Mouse (Mus musculus): ENCODE data around the gene Nav2. TPM values are rescaled to one million over a fixed set of nuclear protein-coding genes. Genes with fewer than 3 reads are reported as not detected.

The Nav2 gene
- polyA plus RNA-seq, 1 experiment from 2014 or later, result 34.2 TPM

DNA sequence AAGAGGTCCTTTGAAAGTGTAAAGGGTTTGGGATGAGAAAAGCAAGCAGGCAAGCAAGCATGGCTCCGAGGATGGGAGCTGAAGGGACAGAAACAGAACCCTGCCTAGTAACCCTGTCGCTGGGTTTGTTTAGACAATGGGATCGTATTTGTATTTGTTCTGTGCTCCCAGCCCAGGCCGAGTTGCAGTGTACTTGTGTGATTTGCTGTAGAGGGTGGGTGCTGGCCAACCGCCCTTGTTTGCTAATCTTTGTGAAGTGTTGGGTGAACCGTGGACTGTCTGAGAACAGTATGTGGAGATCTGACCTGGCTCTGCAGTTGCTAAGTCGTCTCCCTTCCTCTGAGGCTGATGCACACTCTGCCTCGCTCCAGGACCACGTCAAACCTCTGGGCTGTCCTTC, 253.6 kb downstream of the Nav2 start:
- H3K9ac ChIP-seq (ENCODE audit: low read length), result peak overlapping the region; percentile 33; the same call in 1 of the 2 replicates
- 19% methylated on average over 9 of the region's 9 CpGs for WGBS
- peak overlapping the region; percentile 32 for H3K4me2 ChIP-seq (ENCODE audit: low read depth, low read length)
- no peaks in the 10 kb centered on the region for H3K27me3 ChIP-seq (ENCODE audit: control insufficient read depth, insufficient read depth, low read length)
- no peak overlapping the region for H3K4me3 ChIP-seq (ENCODE audit: low read length)
- H3K9me3 ChIP-seq (replicated peaks; ENCODE audit: control insufficient read depth, low read length), result no peaks in the 10 kb centered on the region
- no peaks in the 10 kb centered on the region for H3K36me3 ChIP-seq (ENCODE audit: control insufficient read depth, insufficient read depth)
- no peak for ATAC-seq (replicated peaks; ENCODE audit: extremely low read depth, insufficient read depth, low FRiP score)
- H3K27ac ChIP-seq (ENCODE audit: low read length), result peak overlapping the region; percentile 26
- H3K4me1 ChIP-seq (ENCODE audit: control insufficient read depth, insufficient read depth, low read length), result peaks cover 57% of the 10 kb centered on the region

DNA sequence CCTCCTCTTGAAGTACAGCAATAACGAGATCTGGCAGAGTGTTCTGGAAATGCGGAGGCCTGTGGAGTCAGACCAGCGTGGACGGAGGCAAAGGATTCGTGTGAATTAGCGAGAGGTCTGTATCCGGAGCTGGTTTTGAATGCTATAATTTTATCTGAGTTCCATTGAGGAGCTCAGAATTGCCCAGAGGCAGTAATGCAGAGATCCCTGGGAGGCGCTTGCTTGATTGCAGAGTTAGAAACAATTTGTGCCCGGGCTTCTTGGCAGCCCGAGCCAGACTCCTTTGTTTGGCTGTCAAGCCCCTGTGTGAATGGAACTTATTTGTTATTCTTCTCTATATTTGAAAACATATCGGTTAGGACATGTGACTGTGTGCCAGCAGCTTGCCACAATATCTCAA, 255.3 kb downstream of the Nav2 start:
- Histone ChIP-seq H3K9ac (ENCODE audit: low read length) (0 out of 2 replicates have a peak overlapping the region, but pooled peaks have one; percentile 11), H3K4me3 (ENCODE audit: low read length) (no peak overlapping the region), H3K27ac (ENCODE audit: low read length) (peak overlapping the region; percentile 60), H3K4me2 (ENCODE audit: low read depth, low read length) (no peak overlapping the region), H3K9me3 (replicated peaks; ENCODE audit: control insufficient read depth, low read length) (no peaks in the 10 kb centered on the region), H3K36me3 (ENCODE audit: control insufficient read depth, insufficient read depth) (no peaks in the 10 kb centered on the region), H3K27me3 (ENCODE audit: control insufficient read depth, insufficient read depth, low read length) (no peaks in the 10 kb centered on the region), H3K4me1 (ENCODE audit: control insufficient read depth, insufficient read depth, low read length) (peaks cover 50% of the 10 kb centered on the region)
- 48% methylated on average over 11 of the region's 11 CpGs for WGBS
- 0 out of 2 replicates have a peak, but pooled peaks have one; percentile 19 for ATAC-seq (replicated peaks; ENCODE audit: extremely low read depth, insufficient read depth, low FRiP score)

DNA sequence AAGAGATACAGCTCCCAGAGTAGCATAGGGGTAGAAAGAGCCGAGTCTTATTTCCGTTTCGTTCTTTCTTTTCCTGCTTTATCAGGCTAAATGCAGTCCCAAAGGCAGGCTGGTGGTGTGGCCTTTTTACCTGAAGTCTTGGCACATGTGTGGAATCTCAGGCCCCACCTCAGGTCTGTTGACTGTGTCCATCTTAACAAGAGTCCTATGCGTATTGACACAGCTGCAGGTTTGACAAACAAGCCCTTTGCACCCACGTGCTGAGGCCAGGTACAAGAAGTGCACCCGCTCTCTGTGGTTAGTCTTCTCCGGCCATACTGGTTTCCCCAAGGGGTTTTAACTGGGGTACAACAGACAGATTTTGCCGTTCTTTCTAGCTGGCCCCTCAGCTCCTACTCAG, 256.4 kb downstream of the Nav2 start:
- no peak overlapping the region for H3K27ac ChIP-seq (ENCODE audit: low read length)
- H3K9me3 ChIP-seq (replicated peaks; ENCODE audit: control insufficient read depth, low read length), result no peaks in the 10 kb centered on the region
- no peaks in the 10 kb centered on the region for H3K27me3 ChIP-seq (ENCODE audit: control insufficient read depth, insufficient read depth, low read length)
- H3K4me3 ChIP-seq (ENCODE audit: low read length), result no peak overlapping the region
- whole genome bisulfite sequencing, result 81% methylated on average over 8 of the region's 8 CpGs
- H3K4me2 ChIP-seq (ENCODE audit: low read depth, low read length), result no peak overlapping the region
- ATAC-seq (replicated peaks; ENCODE audit: extremely low read depth, insufficient read depth, low FRiP score), result no peak
- no peaks in the 10 kb centered on the region for H3K36me3 ChIP-seq (ENCODE audit: control insufficient read depth, insufficient read depth)
- H3K4me1 ChIP-seq (ENCODE audit: control insufficient read depth, insufficient read depth, low read length), result peaks cover 39% of the 10 kb centered on the region
- no peak overlapping the region for H3K9ac ChIP-seq (ENCODE audit: low read length)

DNA sequence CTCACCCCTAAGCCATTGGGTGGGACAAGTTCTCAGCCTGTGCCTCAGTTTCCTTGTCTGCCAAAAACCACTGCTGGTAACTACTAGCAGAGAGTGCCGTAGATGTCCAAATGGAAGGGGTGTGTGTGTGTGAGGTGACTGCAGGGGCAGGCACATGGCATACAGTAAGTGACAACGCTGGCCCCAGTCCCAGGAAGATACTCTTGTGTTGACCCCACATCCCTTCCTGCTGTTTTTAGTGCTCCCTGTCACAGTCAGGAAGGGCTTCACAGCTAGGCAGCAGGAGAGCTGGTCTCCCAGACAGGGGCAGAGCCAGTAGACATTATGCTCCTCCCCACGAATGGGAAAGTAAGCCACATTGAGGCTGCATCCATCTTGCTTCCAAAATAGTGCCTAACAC, 264.4 kb downstream of the Nav2 start:
- peaks cover 34% of the 10 kb centered on the region for H3K4me1 ChIP-seq (ENCODE audit: control insufficient read depth, insufficient read depth, low read length)
- H3K27me3 ChIP-seq (ENCODE audit: control insufficient read depth, insufficient read depth, low read length), result no peaks in the 10 kb centered on the region
- no peak overlapping the region for H3K4me2 ChIP-seq (ENCODE audit: low read depth, low read length)
- no peak overlapping the region for H3K4me3 ChIP-seq (ENCODE audit: low read length)
- no peak overlapping the region for H3K27ac ChIP-seq (ENCODE audit: low read length)
- H3K36me3 ChIP-seq (ENCODE audit: control insufficient read depth, insufficient read depth), result no peaks in the 10 kb centered on the region
- no peak for ATAC-seq (replicated peaks; ENCODE audit: extremely low read depth, insufficient read depth, low FRiP score)
- H3K9me3 ChIP-seq (replicated peaks; ENCODE audit: control insufficient read depth, low read length), result no peaks in the 10 kb centered on the region
- WGBS, result 36% methylated on average over 3 of the region's 3 CpGs
- H3K9ac ChIP-seq (ENCODE audit: low read length), result no peak overlapping the region

DNA sequence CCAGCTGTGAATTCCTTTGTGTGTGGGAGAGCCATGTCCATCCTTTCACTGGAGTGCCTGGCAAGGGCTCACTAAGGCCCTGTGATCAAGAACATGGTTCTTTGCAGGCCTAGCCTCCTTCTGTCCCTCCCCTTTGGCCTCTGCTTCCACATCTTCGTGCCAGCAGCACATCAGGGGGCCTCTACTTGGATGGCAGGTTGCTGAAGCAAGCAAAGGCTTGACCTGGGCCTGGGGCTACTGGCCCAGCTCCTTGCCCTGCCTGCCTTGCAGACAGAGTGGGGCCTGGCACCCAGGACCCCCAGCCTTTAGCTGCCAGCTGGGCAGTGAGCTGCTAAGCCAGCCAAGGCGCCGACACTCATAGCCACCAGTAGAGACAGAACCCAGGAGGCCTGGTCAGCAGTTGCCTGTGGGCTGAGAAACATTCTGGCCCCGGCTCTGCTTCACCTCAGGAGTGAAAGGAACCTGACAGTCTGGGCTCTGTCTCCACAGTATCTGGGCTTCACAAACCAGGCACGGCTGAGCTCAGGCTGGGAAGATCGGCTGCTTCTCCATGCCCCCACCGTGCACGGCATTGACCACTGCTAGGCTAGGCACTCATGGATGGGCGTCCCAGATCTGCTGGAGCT, 267.4 kb downstream of the Nav2 start:
- no peak overlapping the region for H3K27ac ChIP-seq (ENCODE audit: low read length)
- no peak overlapping the region for H3K4me2 ChIP-seq (ENCODE audit: low read depth, low read length)
- no peaks in the 10 kb centered on the region for H3K9me3 ChIP-seq (replicated peaks; ENCODE audit: control insufficient read depth, low read length)
- H3K4me1 ChIP-seq (ENCODE audit: control insufficient read depth, insufficient read depth, low read length), result peaks cover 46% of the 10 kb centered on the region
- 72% methylated on average over 9 of the region's 9 CpGs for WGBS
- ATAC-seq (replicated peaks; ENCODE audit: extremely low read depth, insufficient read depth, low FRiP score), result no peak
- H3K36me3 ChIP-seq (ENCODE audit: control insufficient read depth, insufficient read depth), result no peaks in the 10 kb centered on the region
- H3K4me3 ChIP-seq (ENCODE audit: low read length), result no peak overlapping the region
- H3K27me3 ChIP-seq (ENCODE audit: control insufficient read depth, insufficient read depth, low read length), result no peaks in the 10 kb centered on the region
- H3K9ac ChIP-seq (ENCODE audit: low read length), result no peak overlapping the region

DNA sequence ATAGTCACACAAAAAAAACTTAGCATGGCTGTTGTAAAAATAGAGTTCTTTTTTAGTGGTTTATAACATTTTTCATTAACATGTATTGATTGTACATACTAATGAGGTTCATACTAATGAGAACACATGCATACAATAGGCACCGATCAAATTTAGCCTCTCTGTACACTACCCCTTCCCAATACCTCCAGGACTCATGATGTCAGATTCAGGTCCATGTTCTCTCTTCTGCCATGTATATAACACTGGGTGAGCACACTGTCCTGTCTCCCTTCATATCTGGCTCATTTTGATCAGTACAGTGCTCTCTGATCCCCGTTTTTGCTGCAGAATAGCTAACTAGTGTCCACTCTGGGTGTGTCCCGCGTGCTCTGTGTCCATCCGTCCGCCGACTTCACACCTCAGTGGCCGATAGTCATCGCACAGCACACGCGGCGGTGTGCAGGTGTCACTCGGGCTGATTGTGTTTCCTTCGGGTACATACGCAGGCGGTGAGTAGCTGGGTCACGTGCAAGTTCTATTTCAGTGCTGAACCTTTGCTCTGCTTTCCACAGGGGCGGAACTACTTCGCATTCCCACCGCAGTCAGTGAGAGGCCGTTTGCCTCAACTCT, 268.2 kb downstream of the Nav2 start:
- ATAC-seq (replicated peaks; ENCODE audit: extremely low read depth, insufficient read depth, low FRiP score), result peak; percentile 58; the same call in 1 of the 2 replicates
- H3K9me3 ChIP-seq (replicated peaks; ENCODE audit: control insufficient read depth, low read length), result no peaks in the 10 kb centered on the region
- no peak overlapping the region for H3K9ac ChIP-seq (ENCODE audit: low read length)
- H3K36me3 ChIP-seq (ENCODE audit: control insufficient read depth, insufficient read depth), result no peaks in the 10 kb centered on the region
- H3K4me3 ChIP-seq (ENCODE audit: low read length), result no peak overlapping the region
- H3K4me2 ChIP-seq (ENCODE audit: low read depth, low read length), result peak overlapping the region; percentile 33; the same call in 1 of the 2 replicates
- peaks cover 50% of the 10 kb centered on the region for H3K4me1 ChIP-seq (ENCODE audit: control insufficient read depth, insufficient read depth, low read length)
- peak overlapping the region; percentile 64 for H3K27ac ChIP-seq (ENCODE audit: low read length)
- 57% methylated on average over 21 of the region's 21 CpGs for WGBS
- H3K27me3 ChIP-seq (ENCODE audit: control insufficient read depth, insufficient read depth, low read length), result no peaks in the 10 kb centered on the region

DNA sequence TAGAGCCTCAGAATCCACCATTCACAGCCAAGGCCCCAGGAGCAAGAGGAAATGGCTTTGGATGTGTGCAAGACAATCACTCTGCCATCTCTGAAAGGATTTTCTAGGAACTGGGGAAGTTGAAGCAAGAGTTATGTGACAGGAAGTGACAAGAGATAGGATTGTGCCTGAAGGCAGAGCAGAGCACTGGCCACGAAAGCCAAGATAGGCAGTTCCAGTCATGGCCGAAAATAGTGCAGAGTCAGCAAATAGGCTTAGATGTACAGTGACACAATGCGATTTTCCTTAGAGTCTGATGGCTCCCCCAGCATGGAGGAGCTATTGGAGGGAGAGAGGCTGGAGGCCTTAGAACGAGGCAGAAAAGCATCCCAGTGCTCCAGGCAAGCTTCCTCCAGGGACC, 269.7 kb downstream of the Nav2 start:
- no peak for ATAC-seq (replicated peaks; ENCODE audit: extremely low read depth, insufficient read depth, low FRiP score)
- no peaks in the 10 kb centered on the region for H3K36me3 ChIP-seq (ENCODE audit: control insufficient read depth, insufficient read depth)
- peaks cover 46% of the 10 kb centered on the region for H3K4me1 ChIP-seq (ENCODE audit: control insufficient read depth, insufficient read depth, low read length)
- WGBS, result 42% methylated on average over 4 of the region's 4 CpGs
- no peaks in the 10 kb centered on the region for H3K9me3 ChIP-seq (replicated peaks; ENCODE audit: control insufficient read depth, low read length)
- no peak overlapping the region for H3K4me2 ChIP-seq (ENCODE audit: low read depth, low read length)
- no peak overlapping the region for H3K4me3 ChIP-seq (ENCODE audit: low read length)
- H3K27me3 ChIP-seq (ENCODE audit: control insufficient read depth, insufficient read depth, low read length), result no peaks in the 10 kb centered on the region
- no peak overlapping the region for H3K9ac ChIP-seq (ENCODE audit: low read length)
- H3K27ac ChIP-seq (ENCODE audit: low read length), result no peak overlapping the region

DNA sequence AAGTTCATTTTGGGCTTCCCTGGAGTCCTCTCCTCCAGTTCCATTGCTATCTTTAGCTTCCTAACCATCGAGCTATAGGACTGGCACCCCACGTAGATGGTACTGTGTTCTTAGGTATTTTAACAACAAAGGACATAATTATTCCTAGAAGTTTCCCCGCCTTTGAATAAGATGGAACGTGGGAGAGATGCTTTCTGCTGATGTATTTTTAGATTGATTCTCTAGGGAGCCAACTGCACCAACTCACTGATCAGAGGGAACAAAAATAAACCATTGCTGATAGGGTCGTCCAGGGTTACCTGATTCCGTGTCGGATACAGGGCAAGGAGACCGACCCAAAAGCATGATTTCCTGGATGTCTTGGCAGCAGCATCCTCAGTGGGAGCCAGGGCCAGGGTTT, 272.5 kb downstream of the Nav2 start:
- Histone ChIP-seq H3K9me3 (replicated peaks; ENCODE audit: control insufficient read depth, low read length) (no peaks in the 10 kb centered on the region), H3K36me3 (ENCODE audit: control insufficient read depth, insufficient read depth) (no peaks in the 10 kb centered on the region), H3K4me3 (ENCODE audit: low read length) (no peak overlapping the region), H3K9ac (ENCODE audit: low read length) (no peak overlapping the region), H3K27ac (ENCODE audit: low read length) (no peak overlapping the region), H3K4me2 (ENCODE audit: low read depth, low read length) (no peak overlapping the region), H3K4me1 (ENCODE audit: control insufficient read depth, insufficient read depth, low read length) (peaks cover 46% of the 10 kb centered on the region), H3K27me3 (ENCODE audit: control insufficient read depth, insufficient read depth, low read length) (no peaks in the 10 kb centered on the region)
- WGBS, result 47% methylated on average over 8 of the region's 8 CpGs
- ATAC-seq (replicated peaks; ENCODE audit: extremely low read depth, insufficient read depth, low FRiP score), result no peak

DNA sequence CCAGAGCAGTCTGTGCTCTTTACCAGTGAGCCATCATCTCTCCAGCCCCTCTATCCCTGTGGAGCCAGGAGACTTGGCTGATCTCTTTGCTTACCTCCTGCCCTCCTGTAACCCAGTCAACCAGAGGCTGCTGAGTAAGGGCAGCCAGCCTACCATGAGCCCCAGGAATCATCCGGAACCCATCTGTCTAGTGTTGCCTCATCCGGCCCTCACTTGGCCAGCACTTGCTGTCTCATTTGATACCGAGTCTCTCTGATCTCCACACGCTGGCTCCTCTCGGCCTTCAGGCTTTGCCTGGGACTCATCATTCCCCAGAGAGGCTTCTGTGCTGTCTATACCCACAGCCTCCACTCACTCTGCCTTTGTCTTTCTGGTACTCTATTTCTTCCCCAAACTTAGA, 273.9 kb downstream of the Nav2 start:
- Histone ChIP-seq H3K4me1 (ENCODE audit: control insufficient read depth, insufficient read depth, low read length) (peaks cover 35% of the 10 kb centered on the region), H3K4me2 (ENCODE audit: low read depth, low read length) (no peak overlapping the region), H3K9me3 (replicated peaks; ENCODE audit: control insufficient read depth, low read length) (no peaks in the 10 kb centered on the region), H3K4me3 (ENCODE audit: low read length) (no peak overlapping the region), H3K9ac (ENCODE audit: low read length) (no peak overlapping the region), H3K27ac (ENCODE audit: low read length) (no peak overlapping the region), H3K27me3 (ENCODE audit: control insufficient read depth, insufficient read depth, low read length) (no peaks in the 10 kb centered on the region), H3K36me3 (ENCODE audit: control insufficient read depth, insufficient read depth) (no peaks in the 10 kb centered on the region)
- no peak for ATAC-seq (replicated peaks; ENCODE audit: extremely low read depth, insufficient read depth, low FRiP score)
- WGBS, result 79% methylated on average over 5 of the region's 5 CpGs

Data from heart, embryonic 16.5 days (tissue).